Comparison of ENCODE assay signal across 26 mouse cellular contexts in genomic region chr10:121558231-121558630, GRCm38 (mm10).
"Had no signal": no experiment of that assay in that cellular context is flagged by ENCODE, and none has a peak within 500 bp of the region (broad histone marks: within the 10 kb centered on the region; RNA-seq: fewer than 3 reads in every experiment).

No protein-coding gene starts in this region.

- H3K4me3 ChIP-seq: gastrocnemius, adult 2 months; heart, embryonic 13.5 days; heart, embryonic 15.5 days; hindbrain, embryonic 10.5 days; hindbrain, embryonic 12.5 days; kidney, embryonic 15.5 days; limb, embryonic 13.5 days; limb, embryonic 15.5 days had no signal

- H3K27ac ChIP-seq: gastrocnemius, adult 2 months; heart, embryonic 13.5 days; heart, embryonic 15.5 days; hindbrain, embryonic 10.5 days; hindbrain, embryonic 12.5 days; hindbrain, embryonic 14.5 days; kidney, embryonic 15.5 days; kidney, postnatal 0 days; limb, embryonic 13.5 days; limb, embryonic 15.5 days had no signal

- ATAC-seq: forebrain, embryonic 16.5 days; hindbrain, embryonic 16.5 days; inflammation-experienced regulatory T-cells, adult 6 months had no signal

- H3K9ac ChIP-seq: heart, embryonic 13.5 days; heart, embryonic 15.5 days; hindbrain, embryonic 12.5 days; hindbrain, embryonic 14.5 days; kidney, embryonic 15.5 days; limb, embryonic 13.5 days; limb, embryonic 15.5 days had no signal

- H3K9me3 ChIP-seq: heart, embryonic 13.5 days; heart, embryonic 15.5 days; hindbrain, embryonic 10.5 days; hindbrain, embryonic 12.5 days; kidney, embryonic 15.5 days; limb, embryonic 13.5 days; limb, embryonic 15.5 days had no signal

- DNase-seq: gastrocnemius, adult 2 months; gastrocnemius, postnatal 10 days; gastrocnemius, postnatal 25 days; heart, postnatal 10 days; heart, postnatal 4 days; kidney, adult 11 months; kidney, adult 2 months; kidney, adult 9 months; kidney, postnatal 14 days; kidney, postnatal 36 days; layer of hippocampus, adult 9-11 months; layer of hippocampus, postnatal 36 days; left cerebral cortex, postnatal 4 days had no signal

- H3K4me1 ChIP-seq: heart, embryonic 13.5 days; heart, embryonic 15.5 days; hindbrain, embryonic 10.5 days; hindbrain, embryonic 12.5 days; kidney, embryonic 15.5 days; limb, embryonic 13.5 days; limb, embryonic 15.5 days had no signal

- H3K4me2 ChIP-seq: heart, embryonic 11.5 days; heart, embryonic 13.5 days; heart, embryonic 15.5 days; hindbrain, embryonic 12.5 days; hindbrain, embryonic 14.5 days; kidney, embryonic 15.5 days; limb, embryonic 13.5 days; limb, embryonic 15.5 days had no signal

- H3K27me3 ChIP-seq: heart, embryonic 13.5 days; heart, embryonic 15.5 days; hindbrain, embryonic 12.5 days; kidney, embryonic 15.5 days; limb, embryonic 13.5 days; limb, embryonic 15.5 days had no signal
